Mouse (Mus musculus) gastrocnemius, postnatal 36 days (tissue): ENCODE measurements at regions not wholly inside any gene's neighbourhood (a gene's known extent, or its start where the extent isn't known, plus 50 kb on each side); places are given as distances from the start of the nearest gene placed in this dataset.
A peak's percentile ranks its signal among the peaks of the same experiment; 100 is the strongest.

Source experiments
- DNase-seq, 2 experiments: peaks; one replicate each; pipeline ENCODE4 v3.0.0; 2022
- intact Hi-C: fragments of 180-260 bp; cut with DNase I; formaldehyde crosslinking; loops from one replicate; pipeline ENCODE4 v1.15.1; 2025

- no peak for DNase-seq
- intact Hi-C loops, result no loop called here
These were observed 335.3 kb downstream of the Sox9 start for GRCm38 (mm10) chr11:113117179-113117898.

DNA sequence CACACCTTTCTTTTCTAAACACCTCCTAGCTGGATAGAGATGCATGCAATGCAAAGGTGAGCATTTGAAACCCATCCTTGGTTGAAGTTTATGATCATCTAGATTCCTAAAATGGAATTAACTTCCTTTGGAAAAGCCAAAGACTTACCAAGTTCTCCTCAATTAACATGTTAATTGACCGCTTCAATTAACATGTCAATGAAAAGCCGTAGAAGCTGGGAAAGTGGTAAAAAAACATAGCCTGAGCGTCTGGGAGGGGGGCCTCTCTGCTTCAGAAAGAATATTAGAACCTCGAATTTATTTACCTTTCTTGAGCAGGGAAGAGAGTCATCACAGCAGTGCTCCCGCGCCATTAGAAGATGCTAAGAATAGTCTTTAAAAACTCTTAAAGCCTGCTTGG lies 338.5 kb downstream of the Sox9 start:
- no peak for DNase-seq
- intact Hi-C loops, result no loop called here

DNA sequence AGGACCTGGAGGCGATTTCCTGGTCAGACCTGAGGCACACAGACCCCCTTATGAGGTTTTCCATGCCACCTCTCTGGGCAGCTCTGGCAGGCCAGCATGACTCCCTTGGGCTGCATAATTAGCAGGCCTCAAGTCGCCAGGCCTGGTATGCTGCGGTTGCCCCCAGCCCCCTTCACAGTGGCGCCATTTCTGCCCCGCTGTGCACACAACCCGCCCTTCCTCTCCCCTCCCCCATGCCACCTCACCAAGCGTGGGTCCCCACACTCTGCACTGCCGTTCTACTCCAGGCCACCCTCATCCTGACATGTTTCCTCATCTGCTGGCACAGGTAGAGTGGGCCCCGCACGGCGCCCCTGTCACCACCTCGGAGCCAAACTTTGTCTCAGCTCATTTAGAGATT lies 339.3 kb downstream of the Sox9 start:
- DNase-seq, result no peak
- intact Hi-C loops, result no loop called here

- intact Hi-C loops, result no loop called here
- no peak for DNase-seq
These were observed 340.1 kb downstream of the Sox9 start for GRCm38 (mm10) chr11:113122137-113122536.

DNA sequence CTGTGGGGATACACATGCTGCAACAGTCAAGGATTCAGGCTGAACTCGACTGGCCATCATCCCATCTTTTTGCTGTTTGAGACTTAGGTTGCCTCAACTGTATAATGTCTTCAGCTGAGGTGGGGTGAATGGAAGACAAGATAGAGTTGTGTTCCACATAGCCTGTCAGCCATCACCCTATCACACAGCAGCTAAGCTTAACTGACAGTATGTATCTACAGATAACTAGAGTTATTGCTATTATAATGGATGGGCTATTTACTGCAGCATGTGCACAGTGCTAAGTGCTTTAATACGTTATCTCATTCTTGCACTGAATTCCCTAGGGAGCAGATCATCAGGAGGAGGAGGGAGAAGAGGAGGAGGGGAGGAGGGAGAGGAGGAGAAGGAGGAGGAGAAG lies 340.9 kb downstream of the Sox9 start:
- no peak for DNase-seq
- intact Hi-C loops, result no loop called here

DNA sequence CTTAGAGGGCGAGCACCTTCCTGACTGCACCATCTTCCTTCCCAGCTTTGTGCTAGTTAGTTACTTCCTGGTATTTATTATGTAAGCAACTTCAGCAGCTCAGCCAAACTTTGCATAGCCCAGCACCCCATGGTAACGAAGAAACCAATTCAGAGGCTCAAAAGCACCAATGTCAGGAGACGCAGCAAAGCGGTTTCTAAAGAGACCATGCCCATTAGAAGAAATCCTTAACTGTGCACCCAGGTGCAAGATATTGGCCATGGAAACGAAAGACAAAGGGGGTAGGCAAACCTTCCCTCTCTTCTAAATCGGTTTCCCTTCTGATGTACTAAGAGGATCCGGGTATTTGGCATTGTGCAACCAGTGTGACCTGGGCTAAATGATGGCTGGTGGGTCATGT lies 343.8 kb downstream of the Sox9 start:
- intact Hi-C loops, result no loop called here
- DNase-seq, result no peak

GRCm38 (mm10) chr11:113129192-113129591 lies 347.2 kb downstream of the Sox9 start:
- intact Hi-C loops, result no loop called here
- DNase-seq, result no peak

GRCm38 (mm10) chr11:113129975-113130374 lies 348.0 kb downstream of the Sox9 start:
- intact Hi-C loops, result no loop called here
- no peak for DNase-seq

- DNase-seq, result no peak
- intact Hi-C loops, result no loop called here
These were observed 350.3 kb downstream of the Sox9 start for GRCm38 (mm10) chr11:113132078-113133064.

GRCm38 (mm10) chr11:113133407-113133806 lies 351.4 kb downstream of the Sox9 start:
- no peak for DNase-seq
- intact Hi-C loops, result no loop called here

DNA sequence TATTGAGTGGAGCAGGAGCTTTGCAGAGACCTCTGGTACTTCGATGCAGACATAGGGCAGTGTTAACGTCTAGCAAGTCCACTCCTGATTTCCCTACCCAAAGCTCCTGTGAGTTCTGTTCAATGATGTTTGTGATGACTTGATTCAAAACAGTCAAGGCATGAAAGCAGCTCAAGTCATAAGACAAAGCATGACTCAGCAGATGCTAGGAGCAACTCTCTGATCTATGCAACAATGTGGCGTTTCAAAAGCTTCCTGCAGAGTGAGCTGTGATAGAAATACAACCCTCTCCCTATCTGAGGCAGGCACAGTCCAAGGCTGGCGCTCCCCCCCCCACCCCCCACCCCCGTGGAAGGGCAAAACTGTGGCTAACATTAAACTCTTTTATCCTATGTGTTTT lies 353.2 kb downstream of the Sox9 start:
- DNase-seq, result no peak
- intact Hi-C loops, result no loop called here

DNA sequence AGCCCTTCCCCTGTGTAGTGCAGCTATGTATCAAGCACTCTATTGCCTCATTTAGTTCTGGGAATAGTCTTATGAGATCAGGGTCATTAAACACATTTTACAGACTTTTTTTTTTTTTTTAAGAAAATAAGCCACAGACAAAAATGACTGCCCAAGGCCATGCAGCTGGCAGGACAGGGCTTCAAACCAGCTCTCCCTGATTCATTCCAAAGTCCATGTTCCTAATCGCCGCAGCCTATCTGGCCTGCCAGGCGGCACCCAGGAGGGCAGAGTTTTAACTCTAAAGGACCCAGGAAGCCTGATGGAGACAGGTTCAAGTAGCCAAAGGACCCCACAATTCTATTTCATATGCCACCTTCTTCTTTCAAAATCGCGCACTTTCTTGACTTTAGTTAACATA lies 356.4 kb downstream of the Sox9 start:
- intact Hi-C loops, result no loop called here
- no peak for DNase-seq

GRCm38 (mm10) chr11:113140595-113140994 lies 358.6 kb downstream of the Sox9 start:
- no peak for DNase-seq
- intact Hi-C loops, result no loop called here

- no peak for DNase-seq
- intact Hi-C loops, result no loop called here
These were observed 360.8 kb downstream of the Sox9 start for GRCm38 (mm10) chr11:113142816-113143215.

GRCm38 (mm10) chr11:113143839-113144627 lies 362.0 kb downstream of the Sox9 start:
- DNase-seq, result peak; percentile 47 to 64
- intact Hi-C loops, result no loop called here

DNA sequence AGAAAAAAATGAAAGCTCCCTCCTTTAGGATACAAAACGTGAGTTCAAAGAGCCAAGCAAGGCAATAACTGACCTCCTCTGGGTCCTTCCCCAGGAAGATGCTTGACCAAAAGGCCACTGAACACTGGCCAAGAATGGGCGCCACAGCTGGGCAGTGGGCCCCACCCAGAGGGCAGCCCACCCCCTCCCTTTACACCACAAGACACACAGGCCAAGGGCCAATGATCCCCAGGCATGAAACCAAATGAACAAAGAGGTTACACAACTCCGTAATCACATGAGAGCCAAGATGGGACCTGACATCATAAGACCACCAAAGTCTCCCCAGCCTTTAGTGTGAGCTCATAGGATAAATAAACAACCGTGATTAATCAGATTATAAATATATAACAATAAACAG lies 363.7 kb downstream of the Sox9 start:
- no peak for DNase-seq
- intact Hi-C loops, result no loop called here

DNA sequence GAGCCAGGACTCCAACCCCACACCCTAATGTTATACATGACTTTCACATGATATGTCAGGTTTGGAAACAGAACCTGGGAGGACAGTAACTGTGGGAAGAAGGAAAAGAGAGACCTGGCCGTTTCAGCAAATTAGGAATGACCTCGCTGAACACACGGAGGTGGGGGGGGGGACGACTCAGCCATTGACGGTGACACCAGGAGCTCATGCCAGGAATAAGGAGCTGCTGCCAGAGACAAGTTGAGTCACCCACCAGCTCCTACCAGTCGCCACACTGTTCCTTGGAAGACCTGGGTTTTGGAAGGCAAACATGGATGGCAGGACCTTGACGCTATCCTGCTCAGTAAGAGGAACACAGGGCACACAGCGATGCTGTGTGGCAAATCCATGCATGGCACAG lies 364.7 kb downstream of the Sox9 start:
- intact Hi-C loops, result no loop called here
- DNase-seq, result no peak

GRCm38 (mm10) chr11:113147535-113148197 lies 365.6 kb downstream of the Sox9 start:
- intact Hi-C loops, result no loop called here
- no peak for DNase-seq

- DNase-seq, result no peak
- intact Hi-C loops, result no loop called here
These were observed 366.1 kb downstream of the Sox9 start for GRCm38 (mm10) chr11:113148198-113148537.

- no peak for DNase-seq
- intact Hi-C loops, result no loop called here
These were observed 373.5 kb downstream of the Sox9 start for GRCm38 (mm10) chr11:113155515-113155914.
